12 mouse cellular contexts compared by ENCODE assay signal in the genomic region with DNA sequence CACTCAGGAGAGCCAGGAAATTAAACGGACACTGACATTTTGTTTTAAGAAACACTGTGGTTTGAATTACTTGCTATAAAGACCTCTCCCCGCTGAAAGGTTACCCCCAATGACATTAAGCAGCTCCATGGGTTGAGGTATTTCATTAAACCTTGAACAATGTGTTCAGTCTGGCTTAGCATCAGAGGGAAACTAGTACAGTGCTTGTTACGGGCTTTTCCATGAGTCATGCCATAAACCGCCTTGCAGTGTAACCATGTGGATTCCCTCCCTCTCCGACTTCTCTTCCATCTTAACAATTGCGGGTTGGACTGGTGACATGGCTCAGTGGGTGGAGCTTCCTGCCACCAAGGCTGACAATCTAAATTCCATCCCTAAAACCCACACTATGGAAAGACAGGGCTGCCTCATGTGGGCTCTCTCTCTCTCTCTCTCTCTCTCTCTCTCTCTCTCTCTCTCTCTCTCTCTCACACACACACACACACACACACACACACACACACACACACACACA.
"Had no signal": no experiment of that assay in that cellular context is flagged by ENCODE, and none has a peak within 500 bp of the region (broad histone marks: within the 10 kb centered on the region; RNA-seq: fewer than 3 reads in every experiment).

No protein-coding gene starts in this region.

- ATAC-seq: lung, postnatal 0 days; midbrain, embryonic 13.5 days had no signal

- H3K36me3 ChIP-seq: liver, embryonic 15.5 days; midbrain, embryonic 13.5 days had no signal

- H3K27me3 ChIP-seq: liver, embryonic 15.5 days; midbrain, embryonic 13.5 days had no signal

- H3K9me3 ChIP-seq: liver, embryonic 15.5 days had no signal

- H3K9ac ChIP-seq: liver, embryonic 15.5 days; midbrain, embryonic 13.5 days had no signal

- H3K4me2 ChIP-seq: liver, embryonic 15.5 days; midbrain, embryonic 13.5 days had no signal

- H3K27ac ChIP-seq: kidney, postnatal 0 days; liver, embryonic 15.5 days; midbrain, embryonic 13.5 days had no signal

- H3K4me1 ChIP-seq: liver, embryonic 15.5 days had no signal

- H3K4me3 ChIP-seq: liver, embryonic 15.5 days; midbrain, embryonic 13.5 days had no signal

- DNase-seq: kidney, adult 9 months; kidney, postnatal 36 days; left cerebral cortex, postnatal 4 days; lung, adult 2 months; lung, postnatal 36 days; right cerebral cortex, adult 18-20 months; right cerebral cortex, postnatal 25 days; thymus, postnatal 4 days had no signal
